In genomic region chr9:75071706-75072192, GRCm38 (mm10) we compare ENCODE assay signal across 8 mouse cellular contexts. TPM values are rescaled to one million over a fixed set of nuclear protein-coding genes. Genes with fewer than 3 reads are reported as not detected.
A peak's percentile ranks its signal among the peaks of the same experiment; 100 is the strongest.
DNase-seq lines count a peak whose midpoint lies in the region; ATAC-seq and TF ChIP-seq lines count a peak whose summit lies in the region.

No protein-coding gene starts in this region.

- no peaks in the 10 kb centered on the region for H3K27me3 ChIP-seq in kidney, embryonic 14.5 days (ENCODE audit: control insufficient read depth, insufficient read depth, low read length)
- H3K27me3 ChIP-seq in CH12.LX (replicated peaks): no peaks in the 10 kb centered on the region
- no peaks in the 10 kb centered on the region for H3K27me3 ChIP-seq in heart, embryonic 15.5 days
- H3K27me3 ChIP-seq in limb, embryonic 15.5 days: no peaks in the 10 kb centered on the region
- no peaks in the 10 kb centered on the region for H3K27me3 ChIP-seq in midbrain, postnatal 0 days (ENCODE audit: insufficient read depth, low read length)

- TF ChIP-seq POLR2A in CH12.LX (IDR thresholded peaks at IDR 0.05; ENCODE audit: low read depth, low read length): no peak
- 0 out of 2 replicates have a peak, but pooled peaks have one; percentile 30 for TF ChIP-seq POLR2A in cortical plate, adult 2 months (IDR thresholded peaks at IDR 0.05; ENCODE audit: extremely low read depth, insufficient read depth, low read length)

- ATAC-seq in kidney, embryonic 14.5 days (ENCODE audit: low FRiP score, low TSS enrichment): peak; percentile 6; the same call in 1 of the 2 replicates
- ATAC-seq in heart, embryonic 15.5 days (replicated peaks; ENCODE audit: insufficient number of reproducible peaks, insufficient read depth, low FRiP score, low read depth): peak; percentile 44; the same call in 1 of the 2 replicates
- no peak for ATAC-seq in limb, embryonic 15.5 days (ENCODE audit: insufficient number of reproducible peaks, low FRiP score, low TSS enrichment, low read depth)
- ATAC-seq in midbrain, postnatal 0 days (ENCODE audit: low FRiP score): peak; percentile 25; the same call in 1 of the 2 replicates

- TF ChIP-seq RAD21 in CH12.LX (IDR thresholded peaks at IDR 0.05; ENCODE audit: low read depth, low read length): no peak

- TF ChIP-seq CTCF in CH12.LX (conservative IDR thresholded peaks at IDR 0.05 in 1 of 2, IDR thresholded peaks at IDR 0.05 in 1 of 2; ENCODE audit: low read depth in 2 of 2, low read length in 2 of 2): no peak
- TF ChIP-seq CTCF in cortical plate, adult 2 months (IDR thresholded peaks at IDR 0.05; ENCODE audit: extremely low read depth, insufficient read depth, low read length): no peak
- no peak for TF ChIP-seq CTCF in midbrain, postnatal 0 days (IDR thresholded peaks at IDR 0.05)

- H3K27ac ChIP-seq in kidney, embryonic 14.5 days (ENCODE audit: low read depth, low read length): no peak overlapping the region; the same call in 1 of the 2 replicates
- H3K27ac ChIP-seq in CH12.LX (ENCODE audit: insufficient read depth, low read depth): peak overlapping the region; percentile 87
- H3K27ac ChIP-seq in cortical plate, adult 2 months (ENCODE audit: insufficient read depth, low read length): peak overlapping the region; percentile 99
- peak overlapping the region; percentile 89 for H3K27ac ChIP-seq in heart, embryonic 15.5 days
- H3K27ac ChIP-seq in limb, embryonic 15.5 days: peak overlapping the region; percentile 93
- peak overlapping the region; percentile 96 for H3K27ac ChIP-seq in midbrain, postnatal 0 days (ENCODE audit: low read depth, low read length)

- H3K4me1 ChIP-seq in kidney, embryonic 14.5 days (ENCODE audit: control insufficient read depth, insufficient read depth, low read length): no peaks in the 10 kb centered on the region
- H3K4me1 ChIP-seq in CH12.LX (ENCODE audit: control insufficient read depth in 1 of 2, insufficient read depth in 2 of 2): peaks cover 8 to 50% of the 10 kb centered on the region in 2 experiments
- peaks cover 1% of the 10 kb centered on the region; the same call in 1 of the 2 replicates for H3K4me1 ChIP-seq in cortical plate, adult 2 months (ENCODE audit: control insufficient read depth, insufficient read depth, low read length)
- peaks cover 8% of the 10 kb centered on the region for H3K4me1 ChIP-seq in heart, embryonic 15.5 days (replicated peaks)
- peaks cover 12% of the 10 kb centered on the region for H3K4me1 ChIP-seq in limb, embryonic 15.5 days
- peaks cover 9% of the 10 kb centered on the region for H3K4me1 ChIP-seq in midbrain, postnatal 0 days (ENCODE audit: insufficient read depth, low read length)

- no peaks in the 10 kb centered on the region for H3K9me3 ChIP-seq in kidney, embryonic 14.5 days (ENCODE audit: control insufficient read depth, low read length)
- no peaks in the 10 kb centered on the region for H3K9me3 ChIP-seq in CH12.LX (replicated peaks; ENCODE audit: low read length)
- H3K9me3 ChIP-seq in heart, embryonic 15.5 days (replicated peaks): no peaks in the 10 kb centered on the region
- H3K9me3 ChIP-seq in limb, embryonic 15.5 days: no peaks in the 10 kb centered on the region
- H3K9me3 ChIP-seq in midbrain, postnatal 0 days (ENCODE audit: low read length): no peaks in the 10 kb centered on the region

- H3K36me3 ChIP-seq in kidney, embryonic 14.5 days (ENCODE audit: control insufficient read depth, insufficient read depth, low read length): no peaks in the 10 kb centered on the region
- no peaks in the 10 kb centered on the region for H3K36me3 ChIP-seq in CH12.LX (replicated peaks in 1 of 2; ENCODE audit: control insufficient read depth in 1 of 2, insufficient read depth in 1 of 2, low read length in 1 of 2)
- H3K36me3 ChIP-seq in heart, embryonic 15.5 days: no peaks in the 10 kb centered on the region
- H3K36me3 ChIP-seq in limb, embryonic 15.5 days: no peaks in the 10 kb centered on the region
- H3K36me3 ChIP-seq in midbrain, postnatal 0 days (ENCODE audit: insufficient read depth, low read length): no peaks in the 10 kb centered on the region

- H3K9ac ChIP-seq in kidney, embryonic 14.5 days (ENCODE audit: low read depth, low read length): peak overlapping the region; percentile 87
- H3K9ac ChIP-seq in CH12.LX (ENCODE audit: insufficient read depth, low read depth): peak overlapping the region; percentile 81
- H3K9ac ChIP-seq in heart, embryonic 15.5 days: peak overlapping the region; percentile 82
- peak overlapping the region; percentile 77 for H3K9ac ChIP-seq in limb, embryonic 15.5 days
- H3K9ac ChIP-seq in midbrain, postnatal 0 days (replicated peaks; ENCODE audit: low read length, poor library complexity, severe bottlenecking): peak overlapping the region; percentile 98

- in situ Hi-C loops in CH12.LX (cut with MboI; ENCODE audit: low pct_ligation_motif_present, low pct_unique_long_range_greater_than_20kb, low sequenced_read_pairs): no loop called here

- peak overlapping the region; percentile 84 for H3K4me2 ChIP-seq in kidney, embryonic 14.5 days (replicated peaks; ENCODE audit: low read depth, low read length)
- peak overlapping the region; percentile 80; the same call in 1 of the 2 replicates for H3K4me2 ChIP-seq in CH12.LX (ENCODE audit: insufficient read depth, low read depth, poor library complexity, severe bottlenecking)
- peak overlapping the region; percentile 97 for H3K4me2 ChIP-seq in heart, embryonic 15.5 days
- peak overlapping the region; percentile 91 for H3K4me2 ChIP-seq in limb, embryonic 15.5 days
- H3K4me2 ChIP-seq in midbrain, postnatal 0 days (ENCODE audit: low read depth, low read length, poor library complexity, severe bottlenecking): peak overlapping the region; percentile 78

- dilution Hi-C loops in CH12.LX (cut with MboI; ENCODE audit: extremely low pct_ligation_motif_present, extremely low pct_unique_long_range_greater_than_20kb, low sequenced_read_pairs): no loop called here

- under 1% methylated on average over 29 of the region's 29 CpGs for WGBS in kidney, embryonic 14.5 days
- 2% methylated on average over 29 of the region's 29 CpGs for WGBS in heart, embryonic 15.5 days
- WGBS in limb, embryonic 15.5 days: under 1% methylated on average over 29 of the region's 29 CpGs
- under 1% methylated on average over 29 of the region's 29 CpGs for WGBS in midbrain, postnatal 0 days

- peak overlapping the region; percentile 80 for H3K4me3 ChIP-seq in kidney, embryonic 14.5 days (ENCODE audit: low read length)
- H3K4me3 ChIP-seq in CH12.LX (replicated peaks in 1 of 3; ENCODE audit: low read depth in 2 of 3, low read length in 2 of 3, poor library complexity in 1 of 3): peak overlapping the region; percentile 76 to 99 (median 80)
- peak overlapping the region; percentile 99 for H3K4me3 ChIP-seq in cortical plate, adult 2 months (ENCODE audit: insufficient read depth, low read length)
- peak overlapping the region; percentile 98 for H3K4me3 ChIP-seq in heart, embryonic 15.5 days
- H3K4me3 ChIP-seq in limb, embryonic 15.5 days: peak overlapping the region; percentile 84
- H3K4me3 ChIP-seq in midbrain, postnatal 0 days (ENCODE audit: low read depth, low read length): peak overlapping the region; percentile 74

- no peak for TF ChIP-seq EP300 in CH12.LX (IDR thresholded peaks at IDR 0.05; ENCODE audit: low read length)

- no peak for DNase-seq in kidney, adult 9 months
- DNase-seq in CH12.LX (ENCODE audit: extremely low read depth): peak; percentile 66
- peak; percentile 44 for DNase-seq in midbrain, postnatal 0 days (ENCODE audit: low spot score)
- no peak for DNase-seq in frontal cortex, adult 2 months (ENCODE audit: extremely low spot score in 1 of 2, low spot score in 1 of 2)

- peaks cover 44% of the 10 kb centered on the region for H3K79me2 ChIP-seq in CH12.LX (replicated peaks; ENCODE audit: control insufficient read depth, extremely low read depth, insufficient read depth, poor library complexity, severe bottlenecking)

TF ChIP-seq in CH12.LX, 34 proteins besides CTCF, POLR2A, EP300 and RAD21 (continues in another document):
- 0 out of 2 replicates have a peak, but pooled peaks have one; percentile 32 for TF ChIP-seq UBTF (IDR thresholded peaks at IDR 0.05; ENCODE audit: low read depth, low read length)
- no peak for TF ChIP-seq MXI1 (IDR thresholded peaks at IDR 0.05; ENCODE audit: low read depth, low read length)
- peak; percentile 14; the same call in 1 of the 2 replicates for TF ChIP-seq SIN3A (IDR thresholded peaks at IDR 0.05; ENCODE audit: low read length)
- TF ChIP-seq KAT2A (IDR thresholded peaks at IDR 0.05; ENCODE audit: insufficient replicate concordance, low read length): no peak
- TF ChIP-seq MAFK (IDR thresholded peaks at IDR 0.05; ENCODE audit: insufficient replicate concordance, low read length): no peak
- no peak for TF ChIP-seq NELFE (IDR thresholded peaks at IDR 0.05; ENCODE audit: low read depth, low read length)
- no peak for TF ChIP-seq ZKSCAN1 (IDR thresholded peaks at IDR 0.05; ENCODE audit: borderline replicate concordance, low read depth, low read length)
- no peak for TF ChIP-seq E2F4 (IDR thresholded peaks at IDR 0.05; ENCODE audit: insufficient replicate concordance, low read depth, low read length)
- TF ChIP-seq USF1 (IDR thresholded peaks at IDR 0.05; ENCODE audit: low read depth, low read length): no peak

RNA-seq across cellular contexts. Expression of gene Myo5a, which starts 0.9 kb away (rescaled TPM):
- polyA plus RNA-seq in kidney, embryonic 14.5 days (2014; fragmentation: Nextera tagmentation; extraction: Ambion mirVana): 11.2 and 23.5 TPM in 2 replicates
- 66.6 and 67.8 TPM in 2 replicates for total RNA-seq in CH12.LX (2012; rRNA removed)
- total RNA-seq in CH12.LX (2014; rRNA removed): 55.0 and 65.7 TPM in 2 replicates
- 94.6 and 107 TPM in 2 replicates for polyA plus RNA-seq in CH12.LX (2012; ENCODE audit: insufficient read length, low read depth)
- 115 and 116 TPM in 2 replicates for polyA plus RNA-seq in cortical plate, adult 2 months (2012; rRNA removed)
- 6.4 and 10.4 TPM in 2 replicates for polyA plus RNA-seq in heart, embryonic 15.5 days (2015; fragmentation: Nextera tagmentation; extraction: Ambion mirVana)
- polyA plus RNA-seq in limb, embryonic 15.5 days (2015; fragmentation: Nextera tagmentation; extraction: Ambion mirVana): 15.3 and 17.8 TPM in 2 replicates
- 125 and 160 TPM in 2 replicates for total RNA-seq in midbrain, postnatal 0 days (2014; rRNA removed)
- 32.1 and 37.8 TPM in 2 replicates for polyA plus RNA-seq in midbrain, postnatal 0 days (2015; fragmentation: Nextera tagmentation; extraction: Ambion mirVana)
- polyA plus RNA-seq in frontal cortex, adult 2 months (2012; rRNA removed): 102 and 109 TPM in 2 replicates

RNA-seq across cellular contexts. Expression of gene Arpp19, which starts 34.3 kb away (rescaled TPM):
- polyA plus RNA-seq in kidney, embryonic 14.5 days (2014; fragmentation: Nextera tagmentation; extraction: Ambion mirVana): 274 and 341 TPM in 2 replicates
- 244 and 311 TPM in 2 replicates for total RNA-seq in CH12.LX (2012; rRNA removed)
- total RNA-seq in CH12.LX (2014; rRNA removed): 194 and 233 TPM in 2 replicates
- 479 and 504 TPM in 2 replicates for polyA plus RNA-seq in CH12.LX (2012; ENCODE audit: insufficient read length, low read depth)
- 390 and 417 TPM in 2 replicates for polyA plus RNA-seq in cortical plate, adult 2 months (2012; rRNA removed)
- 177 and 218 TPM in 2 replicates for polyA plus RNA-seq in heart, embryonic 15.5 days (2015; fragmentation: Nextera tagmentation; extraction: Ambion mirVana)
- polyA plus RNA-seq in limb, embryonic 15.5 days (2015; fragmentation: Nextera tagmentation; extraction: Ambion mirVana): 255 and 269 TPM in 2 replicates
- 94.0 and 96.9 TPM in 2 replicates for total RNA-seq in midbrain, postnatal 0 days (2014; rRNA removed)
- polyA plus RNA-seq in midbrain, postnatal 0 days (2015; fragmentation: Nextera tagmentation; extraction: Ambion mirVana): 188 and 192 TPM in 2 replicates
- 250 and 268 TPM in 2 replicates for polyA plus RNA-seq in frontal cortex, adult 2 months (2012; rRNA removed)

Comparison
In these comparisons a context has a peak if more than half of its experiments do, and no peak if none do; other contexts are left out.
1. DNase-seq: peak in CH12.LX (single experiment) and midbrain, postnatal 0 days (single experiment); none in kidney, adult 9 months (single experiment) and frontal cortex, adult 2 months (0 of 2).
2. Peak in every context shown above with its lines, with median percentiles within 50 percentile points of each other: H3K4me2 ChIP-seq, H3K4me3 ChIP-seq and H3K9ac ChIP-seq.